Mouse (Mus musculus) activated CD4-positive, CD25-positive, alpha-beta regulatory T cell, adult 4 months (primary cell): Measurements from ENCODE around the gene Psmd5. TPM values are rescaled to one million over a fixed set of nuclear protein-coding genes. Genes with fewer than 3 reads are reported as not detected.
"Not testable (repeated sequence)": the region's sequence is repeated elsewhere in the genome, so short reads cannot be mapped to it uniquely, and the experiment has no call there.

ENCODE experiments used
- ATAC-seq: one replicate; pipeline ENCODE4 v1.8.0; 2017
- polyA plus RNA-seq, 2 experiments: library from polyadenylated mRNA; unstranded; fragments of 100-300 nt; shearing (Covaris generic); gene quantifications; one replicate each; pipeline ENCODE4 v1.2.1; 2017

The Psmd5 gene
- polyA plus RNA-seq, 2 experiments from 2014 or later, result 61.0 to 74.1 TPM

GRCm38 (mm10) chr2:34895503-34896113, 20.8 kb upstream of the Psmd5 start:
- no peak for ATAC-seq

- ATAC-seq, result no peak
Measured at GRCm38 (mm10) chr2:34893950-34894349, 19.2 kb upstream of the Psmd5 start.

GRCm38 (mm10) chr2:34884186-34884585, 9.4 kb upstream of the Psmd5 start:
- no peak for ATAC-seq

- ATAC-seq, result no peak
Measured at GRCm38 (mm10) chr2:34883190-34883589, 8.4 kb upstream of the Psmd5 start.

GRCm38 (mm10) chr2:34882757-34883156, 8.0 kb upstream of the Psmd5 start:
- no peak for ATAC-seq

- ATAC-seq, result no peak
Measured at GRCm38 (mm10) chr2:34880054-34880453, 5.3 kb upstream of the Psmd5 start.

- ATAC-seq, result no peak
Measured at GRCm38 (mm10) chr2:34874271-34874670, 497 bp downstream of the Psmd5 start, which contains the start of gene Cutal. Cutal (plus strand) TSS chr2:34874396.

- ATAC-seq, result peak; percentile 98
Measured at GRCm38 (mm10) chr2:34870520-34871474, 4.0 kb downstream of the Psmd5 start.

- no peak for ATAC-seq
Measured at GRCm38 (mm10) chr2:34869680-34870079, 5.1 kb downstream of the Psmd5 start.

GRCm38 (mm10) chr2:34857728-34858127, 17.0 kb downstream of the Psmd5 start:
- no peak for ATAC-seq

GRCm38 (mm10) chr2:34855265-34855664, 19.5 kb downstream of the Psmd5 start:
- ATAC-seq, result no peak

- no peak for ATAC-seq
Measured at GRCm38 (mm10) chr2:34847702-34848101, 27.1 kb downstream of the Psmd5 start.

GRCm38 (mm10) chr2:34843211-34843939, 31.4 kb downstream of the Psmd5 start:
- no peak for ATAC-seq

GRCm38 (mm10) chr2:34841706-34842105, 33.1 kb downstream of the Psmd5 start:
- no peak for ATAC-seq

GRCm38 (mm10) chr2:34840143-34840542, 34.6 kb downstream of the Psmd5 start:
- not testable (repeated sequence) for ATAC-seq

- ATAC-seq, result no peak
Measured at GRCm38 (mm10) chr2:34835669-34836068, 39.1 kb downstream of the Psmd5 start.

GRCm38 (mm10) chr2:34833624-34834023, 41.1 kb downstream of the Psmd5 start:
- ATAC-seq, result no peak

GRCm38 (mm10) chr2:34832766-34833457, 41.9 kb downstream of the Psmd5 start, which contains the start of gene Gm34653:
Gm34653 (plus strand) TSS chr2:34833007.
- ATAC-seq, result not testable (repeated sequence)

GRCm38 (mm10) chr2:34830066-34830465, 44.7 kb downstream of the Psmd5 start:
- ATAC-seq, result not testable (repeated sequence)

- ATAC-seq, result no peak
Measured at GRCm38 (mm10) chr2:34828026-34828425, 46.7 kb downstream of the Psmd5 start.

GRCm38 (mm10) chr2:34827591-34827990, 47.2 kb downstream of the Psmd5 start:
- ATAC-seq, result no peak
